Mouse (Mus musculus) olfactory bulb, adult 2 months (tissue): ENCODE data around the gene Hoxd9.

Experiments used
- CTCF ChIP-seq: fragments of 200-500 bp; IDR thresholded peaks from 2 replicates; pipeline ENCODE4 v1.5.1; 2012; ENCODE audit warnings: low read depth, mild to moderate bottlenecking, low read length, moderate library complexity; ENCODE audit not compliant: insufficient read depth
- POLR2A ChIP-seq: fragments of 200-500 bp; IDR thresholded peaks from 2 replicates; pipeline ENCODE4 v1.6.1; 2012; ENCODE audit warnings: mild to moderate bottlenecking, low read depth, low read length, moderate library complexity; ENCODE audit not compliant: insufficient read depth

DNA sequence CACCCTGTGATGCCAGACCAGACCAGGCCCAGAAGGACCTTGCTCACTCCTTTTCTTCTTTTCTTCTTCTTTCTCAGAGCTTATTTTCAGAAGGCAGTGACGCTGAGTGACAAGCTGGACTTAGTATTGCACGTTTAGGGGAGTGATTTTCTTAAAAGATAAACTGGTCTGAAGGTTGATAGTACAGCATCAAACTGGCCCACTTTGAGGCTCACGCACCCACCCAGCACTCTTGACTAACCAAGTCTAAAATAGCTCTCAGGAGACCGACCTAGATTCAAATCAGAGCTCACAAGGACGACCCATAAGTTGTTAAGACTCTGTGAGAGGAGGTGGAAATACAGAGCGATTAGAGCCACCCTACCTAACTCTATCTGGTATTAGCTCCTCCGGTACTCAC, 31.1 kb upstream of the Hoxd9 start:
- no peak for TF ChIP-seq CTCF
- TF ChIP-seq POLR2A = no peak
